Mouse (Mus musculus) retina, embryonic 14.5 days (tissue): ENCODE data around the gene Trp53i11.

Source experiments
- DNase-seq: peaks from one replicate; pipeline ENCODE4 v3.0.0-alpha.2; 2015; ENCODE audit warnings: low spot score

The Trp53i11 gene

DNA sequence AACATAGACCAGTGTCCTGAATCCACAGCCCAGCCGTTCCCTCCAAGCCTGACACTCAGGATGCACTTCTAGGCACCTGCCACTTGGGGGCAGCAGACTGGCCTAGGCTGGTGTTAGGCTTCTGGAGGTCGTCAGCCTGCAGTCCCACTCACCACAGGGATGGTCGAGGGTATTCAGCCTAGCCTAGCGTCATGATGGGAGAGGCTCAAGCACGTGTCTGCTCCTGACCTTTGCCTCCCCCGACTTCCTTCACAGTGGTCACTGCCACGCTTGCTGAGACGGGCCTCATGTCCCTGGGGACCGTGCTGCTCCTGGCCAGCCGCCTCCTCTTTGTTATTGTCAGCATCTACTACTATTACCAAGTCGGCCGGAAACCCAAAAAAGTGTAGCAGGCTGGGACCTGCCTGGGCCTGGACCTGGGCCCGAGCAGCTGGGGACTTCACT lies 12.2 kb downstream of the Trp53i11 start:
- peak; percentile 81 for DNase-seq

GRCm38 (mm10) chr2:93200681-93201340 lies 13.5 kb downstream of the Trp53i11 start:
- no peak for DNase-seq

- DNase-seq: no peak
These were observed 14.6 kb downstream of the Trp53i11 start for GRCm38 (mm10) chr2:93201997-93202396.

GRCm38 (mm10) chr2:93202782-93203181 lies 15.4 kb downstream of the Trp53i11 start:
- DNase-seq: no peak

DNA sequence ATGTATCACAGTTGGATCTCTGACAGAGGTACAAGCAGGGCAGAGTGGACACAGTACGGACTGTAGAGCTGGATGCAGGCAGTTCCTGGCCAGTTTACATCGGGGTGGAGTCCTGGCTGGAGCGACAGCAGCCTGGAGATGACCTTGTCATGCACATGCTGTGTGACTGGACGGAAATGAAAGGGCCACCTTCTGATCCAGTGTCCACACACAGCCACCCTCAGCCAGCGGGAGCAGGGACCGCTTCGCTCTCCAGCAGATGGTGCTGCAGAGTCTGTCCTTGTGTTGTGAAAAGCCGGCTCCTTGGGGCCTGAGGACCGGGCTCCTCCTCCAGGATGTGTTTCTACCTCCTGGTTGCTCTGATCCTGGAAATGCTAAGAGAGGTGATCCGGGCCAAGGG lies 16.3 kb downstream of the Trp53i11 start:
- DNase-seq: peak; percentile 78

- no peak for DNase-seq
These were observed 17.2 kb downstream of the Trp53i11 start for GRCm38 (mm10) chr2:93204571-93204970.

DNA sequence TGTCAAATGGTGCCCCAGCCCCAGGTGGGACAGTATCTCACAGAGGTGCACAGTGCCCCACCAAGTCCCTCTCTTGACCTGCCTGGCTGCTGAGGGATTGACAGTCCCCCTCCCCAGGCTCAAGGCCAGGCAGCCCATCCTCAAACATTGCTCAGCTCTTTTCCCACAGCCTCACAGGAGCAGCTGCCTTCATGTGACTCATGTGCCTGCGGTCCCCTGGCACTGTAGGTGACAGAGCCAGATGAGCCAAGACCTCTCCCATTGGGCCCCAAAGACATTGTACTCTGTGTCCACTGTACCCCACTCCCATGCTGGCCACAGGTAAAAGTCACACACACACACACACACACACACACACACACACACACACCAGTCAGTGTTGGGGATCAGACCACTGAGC lies 18.8 kb downstream of the Trp53i11 start:
- no peak for DNase-seq

DNA sequence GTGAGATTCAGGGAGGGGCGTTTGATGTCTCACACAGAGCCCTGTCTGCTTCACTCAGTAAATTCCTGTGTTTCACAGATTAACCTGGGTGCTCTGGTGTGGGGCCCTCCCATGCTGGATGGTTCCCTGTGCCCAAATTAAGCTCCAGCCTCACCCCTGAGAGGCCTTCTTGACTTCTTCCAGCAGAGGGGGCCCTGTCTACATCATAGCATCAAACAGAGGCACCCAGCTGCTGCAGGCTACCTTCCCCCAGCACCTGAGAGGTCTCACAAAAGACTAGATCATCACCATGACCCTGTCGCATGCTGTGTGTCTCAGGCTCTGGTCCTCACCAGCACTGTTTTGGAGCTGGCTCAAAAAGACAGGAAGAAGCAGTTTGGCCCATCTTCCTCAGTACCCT lies 25.0 kb downstream of the Trp53i11 start:
- DNase-seq: no peak

- no peak for DNase-seq
These were observed 25.5 kb downstream of the Trp53i11 start for GRCm38 (mm10) chr2:93212865-93213264.

DNA sequence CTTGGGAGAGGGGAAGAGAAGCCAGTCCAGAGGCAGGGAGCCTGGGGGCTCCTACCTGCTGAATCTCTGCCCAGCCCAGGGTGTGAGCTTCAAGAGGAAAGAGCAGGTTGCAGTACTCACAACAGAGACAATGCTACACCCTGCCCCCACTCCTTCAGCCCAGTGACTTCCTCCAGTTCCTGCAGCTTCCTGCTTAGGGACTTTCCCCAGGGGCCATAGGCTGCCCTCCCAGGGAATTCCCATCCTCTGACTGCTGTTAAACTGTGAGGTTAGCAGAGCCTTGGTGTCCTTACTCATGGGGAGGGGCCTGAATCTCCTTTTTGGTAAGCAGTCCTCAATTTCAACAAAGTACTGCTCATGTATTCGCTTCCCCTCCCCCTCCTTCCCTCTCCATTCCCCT lies 26.8 kb downstream of the Trp53i11 start:
- no peak for DNase-seq

- DNase-seq: no peak
These were observed 28.4 kb downstream of the Trp53i11 start for GRCm38 (mm10) chr2:93215790-93216189.

- peak; percentile 98 for DNase-seq
These were observed 29.7 kb downstream of the Trp53i11 start for GRCm38 (mm10) chr2:93217015-93217414.

- no peak for DNase-seq
These were observed 31.1 kb downstream of the Trp53i11 start for GRCm38 (mm10) chr2:93218353-93218990.

GRCm38 (mm10) chr2:93219576-93219975 lies 32.2 kb downstream of the Trp53i11 start:
- DNase-seq: no peak

DNA sequence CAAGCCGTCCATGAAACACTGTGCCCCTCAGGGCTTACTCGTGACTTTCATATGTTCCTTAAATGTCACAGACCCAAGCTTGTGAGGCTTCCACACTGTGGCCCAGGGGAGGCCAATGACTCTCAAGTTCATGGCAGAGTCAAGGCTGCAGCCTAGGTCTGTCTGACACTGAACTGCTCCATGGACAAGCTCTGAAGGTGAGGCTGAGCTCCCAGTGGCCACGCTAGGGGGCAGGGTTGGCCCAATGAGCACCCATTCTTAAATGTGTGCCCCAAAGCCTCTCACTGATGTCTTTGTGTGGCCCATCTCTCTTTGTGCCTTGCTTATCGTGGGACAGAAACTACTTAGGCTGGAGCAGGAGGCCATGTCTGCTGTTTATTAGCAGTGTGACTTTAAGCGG lies 33.1 kb downstream of the Trp53i11 start:
- peak; percentile 30 for DNase-seq

DNA sequence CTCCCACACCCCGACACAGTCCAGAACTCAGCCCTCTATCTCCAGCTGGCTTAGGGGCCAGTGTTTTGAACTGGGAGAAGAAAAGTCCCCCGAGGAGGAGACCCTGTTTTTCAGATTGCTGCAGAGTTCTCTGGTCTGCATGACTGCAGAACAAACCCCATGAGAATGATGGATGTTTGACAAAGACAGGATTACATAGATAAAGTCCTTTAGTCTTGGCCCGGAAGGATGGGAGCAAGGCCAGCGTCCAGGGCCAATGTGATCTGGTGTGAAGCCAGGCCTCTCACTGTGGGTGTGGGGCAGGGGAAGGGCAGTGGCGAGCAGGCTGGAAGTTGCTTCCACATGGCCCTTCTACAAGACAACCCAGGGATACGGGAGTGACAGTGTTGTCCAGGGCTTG lies 36.1 kb downstream of the Trp53i11 start:
- no peak for DNase-seq

DNA sequence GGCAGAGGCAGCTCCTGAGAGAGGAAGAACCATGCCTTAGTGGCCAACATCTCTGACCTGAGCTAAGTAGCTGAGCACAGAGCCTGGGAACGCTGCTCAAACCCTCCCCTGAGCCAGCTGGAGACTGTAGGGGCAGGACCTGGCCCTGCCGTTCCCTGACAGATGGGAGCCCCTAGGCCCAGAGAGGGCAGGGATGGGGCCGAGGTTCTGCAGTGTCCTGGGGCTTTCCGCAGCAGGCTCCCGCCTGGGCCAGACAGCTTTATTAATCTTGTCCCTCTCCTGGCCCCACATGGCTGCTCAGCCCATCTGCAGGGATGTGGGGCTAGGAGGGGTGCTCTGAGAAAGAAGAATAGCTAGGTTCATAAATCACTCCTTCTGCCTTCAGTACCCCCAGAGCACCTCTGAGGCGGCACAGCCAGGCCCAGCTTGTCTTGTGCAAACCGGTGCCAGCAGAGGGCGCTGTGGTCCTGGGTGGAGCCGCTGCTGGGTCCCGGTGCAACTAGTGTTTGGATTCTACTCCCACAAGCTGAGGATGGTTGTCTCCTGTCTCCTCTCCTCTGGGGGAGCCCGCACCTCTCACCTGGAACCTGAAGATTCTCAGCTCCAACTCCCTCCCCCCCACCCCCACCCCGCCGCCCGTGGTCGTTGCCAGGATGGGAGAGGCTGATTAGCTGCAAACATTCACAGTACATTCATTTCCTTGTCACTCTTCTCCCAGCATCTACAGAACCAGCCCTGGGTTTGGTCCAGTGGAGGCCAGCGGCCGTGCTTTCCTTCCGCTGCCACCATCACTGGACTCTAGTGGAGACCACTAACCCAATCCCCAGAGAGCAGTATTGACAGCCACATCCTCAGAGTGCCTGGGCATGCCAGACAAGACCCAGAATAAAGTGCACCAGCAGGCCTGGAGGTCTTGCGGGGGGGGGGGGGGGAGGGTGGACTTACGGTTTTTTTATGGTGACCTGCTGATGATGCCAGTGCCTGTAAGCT lies 39.6 kb downstream of the Trp53i11 start:
- peak; percentile 92 for DNase-seq

- DNase-seq: peak; percentile 82
These were observed 40.5 kb downstream of the Trp53i11 start for GRCm38 (mm10) chr2:93227713-93228479.

GRCm38 (mm10) chr2:93228480-93228824 lies 41.1 kb downstream of the Trp53i11 start:
- DNase-seq: peak; percentile 38

GRCm38 (mm10) chr2:93232141-93232540 lies 44.8 kb downstream of the Trp53i11 start:
- DNase-seq: no peak

- DNase-seq: no peak
These were observed 49.7 kb downstream of the Trp53i11 start for GRCm38 (mm10) chr2:93237055-93237454.

DNA sequence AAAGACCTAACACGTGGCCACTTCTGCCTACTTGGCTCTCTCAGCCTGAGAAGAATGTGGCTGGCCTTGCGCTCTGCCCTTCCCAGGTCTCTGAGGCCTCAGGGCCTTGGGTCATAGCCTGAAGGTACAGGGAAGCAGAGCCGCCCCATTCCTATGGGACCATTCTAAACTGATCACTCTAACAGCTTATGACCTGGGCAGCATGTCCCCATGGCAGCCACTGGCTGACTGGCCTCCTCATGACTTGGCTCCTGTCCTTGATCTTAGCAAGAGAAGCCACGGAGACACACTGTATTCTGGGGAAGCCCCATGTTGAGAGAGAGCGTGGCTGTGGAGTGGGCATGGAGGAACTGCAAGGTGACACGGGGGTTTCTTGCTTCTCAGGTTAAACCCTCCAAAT lies 51.5 kb downstream of the Trp53i11 start:
- no peak for DNase-seq
